Comparison of ENCODE assay signal across 8 mouse cellular contexts in genomic region chr11:59847131-59847530, GRCm38 (mm10). TPM values are rescaled to one million over a fixed set of nuclear protein-coding genes. Genes with fewer than 3 reads are reported as not detected.
DNase-seq lines count a peak whose midpoint lies in the region; ATAC-seq and TF ChIP-seq lines count a peak whose summit lies in the region.

No protein-coding gene starts in this region.

- no peaks in the 10 kb centered on the region for H3K27me3 ChIP-seq in forebrain, embryonic 16.5 days (replicated peaks; ENCODE audit: control insufficient read depth, insufficient read depth, low read length)
- no peaks in the 10 kb centered on the region for H3K27me3 ChIP-seq in intestine, embryonic 15.5 days (replicated peaks)
- no peaks in the 10 kb centered on the region for H3K27me3 ChIP-seq in lung, embryonic 14.5 days (ENCODE audit: insufficient read depth, low read length)

- peak; percentile 69 for TF ChIP-seq CTCF in lung, embryonic 14.5 days (IDR thresholded peaks at IDR 0.05; ENCODE audit: low read depth)

- H3K9ac ChIP-seq in forebrain, embryonic 16.5 days (replicated peaks; ENCODE audit: low read depth, low read length) = no peak overlapping the region
- H3K9ac ChIP-seq in intestine, embryonic 15.5 days = no peak overlapping the region
- H3K9ac ChIP-seq in lung, embryonic 14.5 days = no peak overlapping the region

- peaks cover 19% of the 10 kb centered on the region for H3K4me1 ChIP-seq in forebrain, embryonic 16.5 days (replicated peaks; ENCODE audit: control insufficient read depth, insufficient read depth, low read length)
- H3K4me1 ChIP-seq in intestine, embryonic 15.5 days (replicated peaks) = 0 out of 2 replicates have a peak, but pooled peaks cover 7% of the 10 kb centered on the region
- H3K4me1 ChIP-seq in lung, embryonic 14.5 days (ENCODE audit: insufficient read depth) = 0 out of 2 replicates have a peak, but pooled peaks cover 2% of the 10 kb centered on the region

- H3K4me2 ChIP-seq in forebrain, embryonic 16.5 days (ENCODE audit: low read length) = 0 out of 2 replicates have a peak overlapping the region, but pooled peaks have one; percentile 25
- H3K4me2 ChIP-seq in intestine, embryonic 15.5 days (replicated peaks) = peak overlapping the region; percentile 75; the same call in 1 of the 2 replicates
- peak overlapping the region; percentile 80 for H3K4me2 ChIP-seq in lung, embryonic 14.5 days

- ATAC-seq in forebrain, embryonic 16.5 days = no peak
- ATAC-seq in intestine, embryonic 15.5 days = no peak
- no peak for ATAC-seq in lung, embryonic 14.5 days (ENCODE audit: insufficient read depth)
- peak; percentile 70; the same call in 1 of the 2 replicates for ATAC-seq in neutrophil, adult 5-6 weeks (ENCODE audit: extremely low read depth, insufficient number of reproducible peaks, low FRiP score, poor library complexity, severe bottlenecking)
- ATAC-seq in frontal cortex, adult (ENCODE audit: low TSS enrichment) = no peak

- no peak overlapping the region for H3K27ac ChIP-seq in forebrain, embryonic 16.5 days (ENCODE audit: low read length)
- H3K27ac ChIP-seq in intestine, embryonic 15.5 days = no peak overlapping the region
- no peak overlapping the region for H3K27ac ChIP-seq in lung, embryonic 14.5 days (ENCODE audit: low read depth)

- no peak overlapping the region for H3K4me3 ChIP-seq in forebrain, embryonic 16.5 days (replicated peaks; ENCODE audit: low read length)
- H3K4me3 ChIP-seq in intestine, embryonic 15.5 days (replicated peaks) = no peak overlapping the region
- peak overlapping the region; percentile 74 for H3K4me3 ChIP-seq in lung, embryonic 14.5 days (ENCODE audit: low read depth, low read length)

- H3K9me3 ChIP-seq in forebrain, embryonic 16.5 days (ENCODE audit: control insufficient read depth, low read length) = no peaks in the 10 kb centered on the region
- no peaks in the 10 kb centered on the region for H3K9me3 ChIP-seq in intestine, embryonic 15.5 days
- H3K9me3 ChIP-seq in lung, embryonic 14.5 days (ENCODE audit: low read depth, low read length) = no peaks in the 10 kb centered on the region

- 9% methylated on average over 2 of the region's 2 CpGs for WGBS in forebrain, embryonic 16.5 days
- 9% methylated on average over 2 of the region's 2 CpGs for WGBS in intestine, embryonic 15.5 days
- 9% methylated on average over 2 of the region's 2 CpGs for WGBS in lung, embryonic 14.5 days

- DNase-seq in urinary bladder, postnatal 25 days (ENCODE audit: low spot score) = peak; percentile 21
- DNase-seq in urinary bladder, postnatal 10 days (ENCODE audit: low spot score) = no peak
- peak; percentile 68 to 74 for DNase-seq in cerebellum, adult 18-20 months
- peak; percentile 79 for DNase-seq in lung, embryonic 14.5 days

- H3K36me3 ChIP-seq in forebrain, embryonic 16.5 days (ENCODE audit: control insufficient read depth, insufficient read depth) = no peaks in the 10 kb centered on the region
- H3K36me3 ChIP-seq in intestine, embryonic 15.5 days = 0 out of 2 replicates have a peak, but pooled peaks cover 2% of the 10 kb centered on the region
- H3K36me3 ChIP-seq in lung, embryonic 14.5 days (ENCODE audit: insufficient read depth) = peaks cover 6% of the 10 kb centered on the region; the same call in 1 of the 2 replicates

RNA-seq across cellular contexts. Expression of gene Cops3, which starts 7.5 kb away (rescaled TPM):
- 200 and 212 TPM in 2 replicates for polyA plus RNA-seq in forebrain, embryonic 16.5 days (2015; fragmentation: Nextera tagmentation; extraction: Ambion mirVana)
- 192 and 193 TPM in 2 replicates for polyA plus RNA-seq in intestine, embryonic 15.5 days (2015; fragmentation: Nextera tagmentation; extraction: Ambion mirVana)
- 224 and 228 TPM in 2 replicates for polyA plus RNA-seq in lung, embryonic 14.5 days (2014; fragmentation: Nextera tagmentation; extraction: Ambion mirVana)
- total RNA-seq in neutrophil, adult 5-6 weeks (2017) = 77.3 and 105 TPM in 2 replicates

RNA-seq across cellular contexts. Expression of gene Nt5m, which starts 7.9 kb away (rescaled TPM):
- polyA plus RNA-seq in forebrain, embryonic 16.5 days (2015; fragmentation: Nextera tagmentation; extraction: Ambion mirVana) = 52.6 and 56.7 TPM in 2 replicates
- 32.7 and 34.4 TPM in 2 replicates for polyA plus RNA-seq in intestine, embryonic 15.5 days (2015; fragmentation: Nextera tagmentation; extraction: Ambion mirVana)
- 35.2 and 35.4 TPM in 2 replicates for polyA plus RNA-seq in lung, embryonic 14.5 days (2014; fragmentation: Nextera tagmentation; extraction: Ambion mirVana)
- 6.1 and 6.2 TPM in 2 replicates for total RNA-seq in neutrophil, adult 5-6 weeks (2017)

RNA-seq across cellular contexts. Expression of gene Flcn, which starts 37.3 kb away (rescaled TPM):
- 44.6 and 51.2 TPM in 2 replicates for polyA plus RNA-seq in forebrain, embryonic 16.5 days (2015; fragmentation: Nextera tagmentation; extraction: Ambion mirVana)
- polyA plus RNA-seq in intestine, embryonic 15.5 days (2015; fragmentation: Nextera tagmentation; extraction: Ambion mirVana) = 35.9 and 39.2 TPM in 2 replicates
- polyA plus RNA-seq in lung, embryonic 14.5 days (2014; fragmentation: Nextera tagmentation; extraction: Ambion mirVana) = 26.1 and 26.2 TPM in 2 replicates
- 38.2 and 46.7 TPM in 2 replicates for total RNA-seq in neutrophil, adult 5-6 weeks (2017)

RNA-seq across cellular contexts. Expression of gene Pld6, which starts 59.7 kb away (rescaled TPM):
- 4.2 and 6.7 TPM in 2 replicates for polyA plus RNA-seq in forebrain, embryonic 16.5 days (2015; fragmentation: Nextera tagmentation; extraction: Ambion mirVana)
- polyA plus RNA-seq in intestine, embryonic 15.5 days (2015; fragmentation: Nextera tagmentation; extraction: Ambion mirVana) = 2.9 and 3.5 TPM in 2 replicates
- polyA plus RNA-seq in lung, embryonic 14.5 days (2014; fragmentation: Nextera tagmentation; extraction: Ambion mirVana) = 1.8 and 2.3 TPM in 2 replicates
- 0.23 TPM in 1 of 2 replicates, not detected in the other for total RNA-seq in neutrophil, adult 5-6 weeks (2017)

Comparison
In these comparisons a context has a peak if more than half of its experiments do, and no peak if none do; other contexts are left out.
1. H3K4me2 ChIP-seq: peak in every context shown above with its lines; median percentile 80 in lung, embryonic 14.5 days; 75 in intestine, embryonic 15.5 days; 25 in forebrain, embryonic 16.5 days.